8 mouse cellular contexts compared by ENCODE assay signal in genomic region chr2:26490760-26491301, GRCm38 (mm10). TPM values are rescaled to one million over a fixed set of nuclear protein-coding genes. Genes with fewer than 3 reads are reported as not detected.
DNase-seq lines count a peak whose midpoint lies in the region; ATAC-seq and TF ChIP-seq lines count a peak whose summit lies in the region.

No protein-coding gene starts in this region.

- intact Hi-C loops in gastrocnemius, adult 2 months (cut with DNase I): loop anchor here (5.0 kb wide), 1 partner anchor 56 kb away; no protein-coding TSS in a partner anchor
- intact Hi-C loops in gastrocnemius, postnatal 36 days (cut with DNase I): no loop called here

- peaks cover 59% of the 10 kb centered on the region for H3K36me3 ChIP-seq in hindbrain, embryonic 10.5 days

- WGBS in hindbrain, embryonic 10.5 days: 28% methylated on average over 4 of the region's 4 CpGs

- H3K4me1 ChIP-seq in cortical plate, adult 2 months (ENCODE audit: control insufficient read depth, insufficient read depth, low read length): peaks cover 2% of the 10 kb centered on the region
- H3K4me1 ChIP-seq in hindbrain, embryonic 10.5 days (replicated peaks): peaks cover 100% of the 10 kb centered on the region

- no peak for TF ChIP-seq CTCF in gastrocnemius, adult 2 months (IDR thresholded peaks at IDR 0.05)
- TF ChIP-seq CTCF in cortical plate, adult 2 months (IDR thresholded peaks at IDR 0.05; ENCODE audit: extremely low read depth, insufficient read depth, low read length): no peak

- H3K4me3 ChIP-seq in gastrocnemius, adult 2 months: peak overlapping the region; percentile 48
- no peak overlapping the region for H3K4me3 ChIP-seq in cortical plate, adult 2 months (ENCODE audit: insufficient read depth, low read length)
- peak overlapping the region; percentile 43; the same call in 1 of the 2 replicates for H3K4me3 ChIP-seq in hindbrain, embryonic 10.5 days

- no peak for DNase-seq in gastrocnemius, adult 2 months
- DNase-seq in gastrocnemius, postnatal 36 days: no peak
- DNase-seq in hindbrain, embryonic 10.5 days (ENCODE audit: low spot score): no peak
- DNase-seq in lung, postnatal 25 days (ENCODE audit: low spot score): peak; percentile 63
- DNase-seq in yolk sac, embryonic 10.5 days (ENCODE audit: low spot score): no peak
- no peak for DNase-seq in cerebellum, adult 8-10 months

- H3K27ac ChIP-seq in gastrocnemius, adult 2 months: peak overlapping the region; percentile 82
- H3K27ac ChIP-seq in cortical plate, adult 2 months (ENCODE audit: insufficient read depth, low read length): peak overlapping the region; percentile 42; the same call in 1 of the 2 replicates
- peak overlapping the region; percentile 97 for H3K27ac ChIP-seq in hindbrain, embryonic 10.5 days

- no peak for TF ChIP-seq POLR2A in cortical plate, adult 2 months (IDR thresholded peaks at IDR 0.05; ENCODE audit: extremely low read depth, insufficient read depth, low read length)

- ATAC-seq in erythroid progenitor cell, adult 5-6 weeks (replicated peaks; ENCODE audit: low FRiP score, poor library complexity, severe bottlenecking): no peak

- H3K27me3 ChIP-seq in hindbrain, embryonic 10.5 days (ENCODE audit: insufficient read depth, poor library complexity, severe bottlenecking): no peaks in the 10 kb centered on the region

- no peaks in the 10 kb centered on the region for H3K9me3 ChIP-seq in hindbrain, embryonic 10.5 days

RNA-seq across cellular contexts. Expression of gene Notch1, which starts 25.6 kb away (rescaled TPM):
- total RNA-seq in gastrocnemius, adult 2 months (2021): 10 to 100 TPM in 1 of 2 experiments, 1 to 10 TPM in 1; 6.9 to 11.9 TPM
- 1 to 10 TPM; 7.7 to 8.0 TPM for total RNA-seq in gastrocnemius, postnatal 36 days (2021)
- polyA plus RNA-seq in cortical plate, adult 2 months (2012; rRNA removed): 10.9 and 11.1 TPM in 2 replicates
- polyA plus RNA-seq in hindbrain, embryonic 10.5 days (2016; fragmentation: Nextera tagmentation; extraction: Ambion mirVana): 39.1 and 46.4 TPM in 2 replicates
- total RNA-seq in erythroid progenitor cell, adult 5-6 weeks (2015; ENCODE audit: low replicate concordance): 5.4 and 9.0 TPM in 2 replicates
- total RNA-seq in erythroid progenitor cell, adult 5-6 weeks (2017; ENCODE audit: low replicate concordance): 1.5 and 6.0 TPM in 2 replicates

RNA-seq across cellular contexts. Expression of gene Sec16a, which starts 45.8 kb away (rescaled TPM):
- 10 to 100 TPM; 27.2 to 30.4 TPM for total RNA-seq in gastrocnemius, adult 2 months (2021)
- total RNA-seq in gastrocnemius, postnatal 36 days (2021): 10 to 100 TPM; 21.0 to 23.9 TPM
- 30.6 and 32.2 TPM in 2 replicates for polyA plus RNA-seq in cortical plate, adult 2 months (2012; rRNA removed)
- polyA plus RNA-seq in hindbrain, embryonic 10.5 days (2016; fragmentation: Nextera tagmentation; extraction: Ambion mirVana): 25.2 and 28.9 TPM in 2 replicates
- total RNA-seq in erythroid progenitor cell, adult 5-6 weeks (2015; ENCODE audit: low replicate concordance): 13.0 TPM in 2 replicates
- 7.3 and 15.7 TPM in 2 replicates for total RNA-seq in erythroid progenitor cell, adult 5-6 weeks (2017; ENCODE audit: low replicate concordance)

Comparison
In these comparisons a context has a peak if more than half of its experiments do, and no peak if none do; other contexts are left out.
1. H3K27ac ChIP-seq: peak in every context shown above with its lines; median percentile 97 in hindbrain, embryonic 10.5 days; 82 in gastrocnemius, adult 2 months; 42 in cortical plate, adult 2 months.